Mouse (Mus musculus) bone marrow, adult 2 months (tissue): ENCODE measurements around the gene Emilin2.

Experiments
- CTCF ChIP-seq: fragments of 200-500 bp; IDR thresholded peaks from 2 replicates; pipeline ENCODE4 v1.5.1; 2011; ENCODE audit warnings: low read length, control low read depth; ENCODE audit not compliant: control insufficient read depth, insufficient read depth
- POLR2A ChIP-seq: fragments of 200-500 bp; IDR thresholded peaks from 2 replicates; pipeline ENCODE4 v1.6.1; 2011; ENCODE audit warnings: low read depth, mild to moderate bottlenecking, control low read depth, low read length, borderline replicate concordance; ENCODE audit not compliant: control insufficient read depth

- TF ChIP-seq POLR2A = no peak
- TF ChIP-seq CTCF = no peak
These were observed 8.3 kb downstream of the Emilin2 start for GRCm38 (mm10) chr17:71303444-71303843.
